Mouse (Mus musculus) right cerebral cortex, postnatal 14 days (tissue): ENCODE results near the gene Zdhhc22.

Source experiments
- DNase-seq: peaks from one replicate; pipeline ENCODE4 v3.0.0; 2022

Zdhhc22 gene

GRCm38 (mm10) chr12:86994776-86995175 lies 4.5 kb upstream of the Zdhhc22 start:
- DNase-seq: no peak

- no peak for DNase-seq
Observed at GRCm38 (mm10) chr12:86994166-86994565, 3.9 kb upstream of the Zdhhc22 start.

- no peak for DNase-seq
Observed at GRCm38 (mm10) chr12:86990755-86991110, 503 bp upstream of the Zdhhc22 start.

GRCm38 (mm10) chr12:86989378-86989777 lies 852 bp downstream of the Zdhhc22 start:
- DNase-seq: no peak

GRCm38 (mm10) chr12:86988227-86988626 lies 2.0 kb downstream of the Zdhhc22 start:
- no peak for DNase-seq

- no peak for DNase-seq
Observed at GRCm38 (mm10) chr12:86986562-86986961, 3.7 kb downstream of the Zdhhc22 start.

- no peak for DNase-seq
Observed at GRCm38 (mm10) chr12:86984194-86984555, 6.1 kb downstream of the Zdhhc22 start.

GRCm38 (mm10) chr12:86983470-86984193 lies 6.6 kb downstream of the Zdhhc22 start:
- DNase-seq: peak; percentile 69

- peak; percentile 57 for DNase-seq
Observed at GRCm38 (mm10) chr12:86981180-86981579, 9.1 kb downstream of the Zdhhc22 start.

- peak; percentile 67 for DNase-seq
Observed at GRCm38 (mm10) chr12:86977833-86978232, 12.4 kb downstream of the Zdhhc22 start.

GRCm38 (mm10) chr12:86976511-86977168 lies 13.6 kb downstream of the Zdhhc22 start:
- DNase-seq: peak; percentile 5

GRCm38 (mm10) chr12:86975761-86976160 lies 14.5 kb downstream of the Zdhhc22 start:
- no peak for DNase-seq

- DNase-seq: peak; percentile 75
Observed at GRCm38 (mm10) chr12:86974387-86975288, 15.6 kb downstream of the Zdhhc22 start.

- DNase-seq: no peak
Observed at GRCm38 (mm10) chr12:86973706-86974105, 16.5 kb downstream of the Zdhhc22 start.

- peak; percentile 77 for DNase-seq
Observed at GRCm38 (mm10) chr12:86973216-86973615, 17.0 kb downstream of the Zdhhc22 start.

GRCm38 (mm10) chr12:86971089-86971488 lies 19.1 kb downstream of the Zdhhc22 start:
- no peak for DNase-seq

GRCm38 (mm10) chr12:86969220-86969601 lies 21.0 kb downstream of the Zdhhc22 start:
- no peak for DNase-seq

- no peak for DNase-seq
Observed at GRCm38 (mm10) chr12:86968468-86969219, 21.6 kb downstream of the Zdhhc22 start.

GRCm38 (mm10) chr12:86965237-86965799 lies 24.9 kb downstream of the Zdhhc22 start:
- no peak for DNase-seq

GRCm38 (mm10) chr12:86964278-86965057 lies 25.8 kb downstream of the Zdhhc22 start:
- no peak for DNase-seq

GRCm38 (mm10) chr12:86961589-86962344 lies 28.5 kb downstream of the Zdhhc22 start:
- no peak for DNase-seq
